Mouse (Mus musculus): ENCODE measurements around the gene Ykt6. TPM values are rescaled to one million over a fixed set of nuclear protein-coding genes. Genes with fewer than 3 reads are reported as not detected.
A peak's percentile ranks its signal among the peaks of the same experiment; 100 is the strongest.

The Ykt6 gene
- polyA plus RNA-seq (2015; fragmentation: Nextera tagmentation; extraction: Ambion mirVana), result 56.2 and 58.1 TPM in 2 replicates

DNA sequence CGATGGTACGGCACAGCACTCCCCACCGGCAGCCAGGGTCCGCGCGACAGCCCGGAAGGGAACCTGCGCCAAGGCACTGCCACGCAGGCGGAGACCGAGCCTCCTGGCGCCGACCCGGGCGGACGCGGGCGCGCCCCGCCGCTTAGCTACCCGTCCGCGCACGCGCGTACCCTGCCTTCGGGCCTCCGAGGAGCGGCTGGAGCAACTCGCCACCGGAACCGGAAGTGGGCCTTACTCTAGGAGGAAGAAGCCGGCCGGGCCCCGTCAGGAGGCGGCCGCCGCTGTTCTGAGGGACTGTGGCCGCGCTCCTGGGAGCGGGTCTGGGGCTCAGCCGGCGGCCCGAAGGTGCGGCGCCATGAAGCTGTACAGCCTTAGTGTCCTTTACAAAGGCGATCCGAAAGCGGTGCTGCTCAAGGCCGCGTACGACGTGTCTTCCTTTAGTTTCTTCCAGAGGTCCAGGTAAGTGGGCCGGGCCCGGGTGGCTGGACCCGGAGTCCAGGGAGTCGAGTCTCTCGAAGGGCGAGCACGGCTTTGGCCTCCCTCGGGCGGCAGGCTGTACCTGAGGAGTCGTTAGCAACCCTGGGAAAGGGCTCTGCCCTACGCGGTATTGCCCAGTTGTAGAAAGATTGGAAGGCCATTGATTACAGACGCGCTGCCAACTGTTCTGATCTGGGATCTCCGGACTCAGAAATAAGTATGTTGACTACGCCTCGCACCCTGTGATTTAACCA, at the start of gene Ykt6:
Gene Ykt6, plus strand, starts transcription at position 148 of the 731 bp plus-strand sequence.
- Histone ChIP-seq H3K4me3 (replicated peaks; ENCODE audit: low read length) (peak within 1 kb of the TSS; percentile 70), H3K4me2 (ENCODE audit: low read depth, low read length) (peak within 1 kb of the TSS; percentile 87), H3K27ac (ENCODE audit: low read length) (peak within 1 kb of the TSS; percentile 97), H3K4me1 (ENCODE audit: control insufficient read depth, insufficient read depth, low read length) (peaks cover 15% of the 10 kb centered on the region), H3K9ac (ENCODE audit: low read length) (peak within 1 kb of the TSS; percentile 84), H3K9me3 (replicated peaks; ENCODE audit: control insufficient read depth, low read length) (no peaks in the 10 kb centered on the region), H3K27me3 (ENCODE audit: control insufficient read depth, insufficient read depth, low read length) (no peaks in the 10 kb centered on the region), H3K36me3 (ENCODE audit: control insufficient read depth, insufficient read depth, low read length) (peaks cover 8% of the 10 kb centered on the region; the same call in 1 of the 2 replicates)
- peak; percentile 96 for ATAC-seq (ENCODE audit: insufficient read depth, low FRiP score)
- WGBS, result under 1% methylated on average over 71 of the region's 71 CpGs

DNA sequence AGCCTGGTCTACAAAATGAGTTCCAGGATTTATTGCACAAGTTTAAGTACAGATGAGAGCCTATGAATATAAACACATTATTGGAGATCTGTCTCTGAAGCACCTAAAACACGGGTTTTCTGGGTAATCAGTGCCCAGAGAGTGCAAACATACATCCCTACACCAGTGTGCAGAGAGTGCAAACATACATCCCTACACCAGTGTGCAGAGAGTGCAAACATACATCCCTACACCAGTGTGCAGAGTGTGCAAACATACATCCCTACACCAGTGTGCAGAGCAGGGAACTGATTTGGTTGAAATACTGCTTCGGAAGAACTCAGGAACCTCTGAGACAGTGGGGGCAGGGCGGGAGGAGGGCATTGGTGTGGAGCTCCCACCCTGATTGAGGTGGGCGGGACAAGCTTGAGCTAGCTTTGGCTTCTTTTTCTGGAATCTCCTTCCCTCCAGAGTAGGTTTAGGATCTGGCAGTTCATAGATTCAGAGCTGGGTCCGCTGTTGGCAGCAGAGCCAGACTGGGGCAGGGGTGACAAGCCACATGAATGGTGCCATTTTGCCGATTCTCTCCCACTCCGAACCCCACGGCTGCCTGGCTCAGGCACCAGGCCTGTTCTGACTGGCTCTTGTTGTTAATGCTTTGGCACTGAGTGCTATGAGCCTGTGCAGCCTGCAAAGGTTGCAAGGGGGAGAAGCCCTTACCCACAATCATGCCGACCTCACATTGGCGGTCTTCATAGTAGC, 49.5 kb upstream of the Ykt6 start:
- Histone ChIP-seq H3K9me3 (replicated peaks; ENCODE audit: control insufficient read depth, low read length) (no peaks in the 10 kb centered on the region), H3K27ac (ENCODE audit: low read length) (no peak overlapping the region), H3K4me1 (ENCODE audit: control insufficient read depth, insufficient read depth, low read length) (peaks cover 14% of the 10 kb centered on the region; the same call in 1 of the 2 replicates), H3K4me2 (ENCODE audit: low read depth, low read length) (no peak overlapping the region), H3K36me3 (ENCODE audit: control insufficient read depth, insufficient read depth, low read length) (no peaks in the 10 kb centered on the region), H3K4me3 (replicated peaks; ENCODE audit: low read length) (no peak overlapping the region), H3K27me3 (ENCODE audit: control insufficient read depth, insufficient read depth, low read length) (no peaks in the 10 kb centered on the region), H3K9ac (ENCODE audit: low read length) (no peak overlapping the region)
- ATAC-seq (ENCODE audit: insufficient read depth, low FRiP score), result no peak
- 75% methylated on average over 10 of the region's 10 CpGs for WGBS

- no peak for ATAC-seq (ENCODE audit: insufficient read depth, low FRiP score)
- H3K4me1 ChIP-seq (ENCODE audit: control insufficient read depth, insufficient read depth, low read length), result peaks cover 4% of the 10 kb centered on the region; the same call in 1 of the 2 replicates
- H3K9me3 ChIP-seq (replicated peaks; ENCODE audit: control insufficient read depth, low read length), result no peaks in the 10 kb centered on the region
- 53% methylated on average over 5 of the region's 5 CpGs for WGBS
- H3K36me3 ChIP-seq (ENCODE audit: control insufficient read depth, insufficient read depth, low read length), result no peaks in the 10 kb centered on the region
- no peaks in the 10 kb centered on the region for H3K27me3 ChIP-seq (ENCODE audit: control insufficient read depth, insufficient read depth, low read length)
- H3K27ac ChIP-seq (ENCODE audit: low read length), result no peak overlapping the region; the same call in 1 of the 2 replicates
- H3K9ac ChIP-seq (ENCODE audit: low read length), result no peak overlapping the region
- no peak overlapping the region for H3K4me3 ChIP-seq (replicated peaks; ENCODE audit: low read length)
- no peak overlapping the region for H3K4me2 ChIP-seq (ENCODE audit: low read depth, low read length)
Measured at GRCm38 (mm10) chr11:5907096-5907495, 48.4 kb upstream of the Ykt6 start.

DNA sequence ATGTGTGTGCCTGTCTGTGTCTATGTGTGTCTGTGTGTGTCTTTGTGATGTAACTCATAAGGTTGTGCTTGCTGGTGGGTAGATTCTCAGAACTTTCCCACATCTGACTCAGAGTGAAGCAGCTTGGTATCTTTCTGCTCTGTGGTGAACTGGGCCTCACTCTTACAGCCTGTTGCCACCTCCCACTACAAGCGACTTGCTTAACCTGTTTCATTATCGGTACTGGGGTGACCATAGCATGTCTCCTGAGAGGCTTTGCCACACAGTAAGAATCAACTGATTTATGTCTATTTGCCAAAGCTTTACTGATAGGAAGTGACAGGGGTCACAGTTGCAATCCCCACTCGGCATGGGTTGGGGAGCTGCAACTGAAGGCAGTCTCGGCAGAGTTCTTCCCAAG, 46.9 kb upstream of the Ykt6 start:
- no peaks in the 10 kb centered on the region for H3K9me3 ChIP-seq (replicated peaks; ENCODE audit: control insufficient read depth, low read length)
- peak; percentile 76; the same call in 1 of the 2 replicates for ATAC-seq (ENCODE audit: insufficient read depth, low FRiP score)
- peak overlapping the region; percentile 80 for H3K27ac ChIP-seq (ENCODE audit: low read length)
- no peaks in the 10 kb centered on the region for H3K36me3 ChIP-seq (ENCODE audit: control insufficient read depth, insufficient read depth, low read length)
- H3K27me3 ChIP-seq (ENCODE audit: control insufficient read depth, insufficient read depth, low read length), result no peaks in the 10 kb centered on the region
- no peaks in the 10 kb centered on the region for H3K4me1 ChIP-seq (ENCODE audit: control insufficient read depth, insufficient read depth, low read length)
- H3K4me3 ChIP-seq (replicated peaks; ENCODE audit: low read length), result no peak overlapping the region
- H3K4me2 ChIP-seq (ENCODE audit: low read depth, low read length), result no peak overlapping the region
- H3K9ac ChIP-seq (ENCODE audit: low read length), result no peak overlapping the region
- 43% methylated on average over 4 of the region's 4 CpGs for WGBS

GRCm38 (mm10) chr11:5912635-5913034, 42.9 kb upstream of the Ykt6 start:
- H3K4me3 ChIP-seq (replicated peaks; ENCODE audit: low read length), result no peak overlapping the region
- H3K27ac ChIP-seq (ENCODE audit: low read length), result no peak overlapping the region
- peak; percentile 51; the same call in 1 of the 2 replicates for ATAC-seq (ENCODE audit: insufficient read depth, low FRiP score)
- H3K36me3 ChIP-seq (ENCODE audit: control insufficient read depth, insufficient read depth, low read length), result no peaks in the 10 kb centered on the region
- 30% methylated on average over 5 of the region's 5 CpGs for WGBS
- H3K4me1 ChIP-seq (ENCODE audit: control insufficient read depth, insufficient read depth, low read length), result no peaks in the 10 kb centered on the region
- no peak overlapping the region for H3K4me2 ChIP-seq (ENCODE audit: low read depth, low read length)
- no peaks in the 10 kb centered on the region for H3K9me3 ChIP-seq (replicated peaks; ENCODE audit: control insufficient read depth, low read length)
- H3K27me3 ChIP-seq (ENCODE audit: control insufficient read depth, insufficient read depth, low read length), result no peaks in the 10 kb centered on the region
- no peak overlapping the region for H3K9ac ChIP-seq (ENCODE audit: low read length)

GRCm38 (mm10) chr11:5913256-5913655, 42.2 kb upstream of the Ykt6 start:
- no peaks in the 10 kb centered on the region for H3K36me3 ChIP-seq (ENCODE audit: control insufficient read depth, insufficient read depth, low read length)
- no peaks in the 10 kb centered on the region for H3K27me3 ChIP-seq (ENCODE audit: control insufficient read depth, insufficient read depth, low read length)
- no peak overlapping the region for H3K27ac ChIP-seq (ENCODE audit: low read length)
- H3K4me2 ChIP-seq (ENCODE audit: low read depth, low read length), result no peak overlapping the region
- no peaks in the 10 kb centered on the region for H3K4me1 ChIP-seq (ENCODE audit: control insufficient read depth, insufficient read depth, low read length)
- H3K9ac ChIP-seq (ENCODE audit: low read length), result no peak overlapping the region
- no peak overlapping the region for H3K4me3 ChIP-seq (replicated peaks; ENCODE audit: low read length)
- H3K9me3 ChIP-seq (replicated peaks; ENCODE audit: control insufficient read depth, low read length), result no peaks in the 10 kb centered on the region
- 62% methylated on average over 8 of the region's 8 CpGs for WGBS
- no peak for ATAC-seq (ENCODE audit: insufficient read depth, low FRiP score)

DNA sequence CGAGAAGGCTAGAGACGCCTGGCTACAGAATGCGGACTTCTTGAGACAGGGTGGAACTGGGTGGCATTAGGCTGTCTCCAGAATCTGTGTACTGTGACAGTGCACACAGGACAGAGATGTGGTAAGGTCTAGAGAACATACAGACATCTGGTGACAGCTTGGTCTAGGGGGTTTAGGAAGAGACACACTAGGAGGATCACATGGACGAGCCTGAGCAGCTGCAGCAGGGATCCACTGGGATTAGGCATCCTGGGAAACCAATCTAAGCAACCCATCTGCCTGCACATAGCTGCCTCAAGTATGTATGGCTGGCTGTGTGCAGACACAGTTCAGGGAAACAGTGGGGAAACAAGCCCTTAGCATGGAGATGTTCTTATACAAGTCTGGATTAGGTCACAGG, 41.6 kb upstream of the Ykt6 start:
- Histone ChIP-seq H3K27ac (ENCODE audit: low read length) (no peak overlapping the region), H3K4me3 (replicated peaks; ENCODE audit: low read length) (no peak overlapping the region), H3K27me3 (ENCODE audit: control insufficient read depth, insufficient read depth, low read length) (no peaks in the 10 kb centered on the region), H3K9me3 (replicated peaks; ENCODE audit: control insufficient read depth, low read length) (no peaks in the 10 kb centered on the region), H3K36me3 (ENCODE audit: control insufficient read depth, insufficient read depth, low read length) (no peaks in the 10 kb centered on the region), H3K9ac (ENCODE audit: low read length) (no peak overlapping the region), H3K4me2 (ENCODE audit: low read depth, low read length) (no peak overlapping the region), H3K4me1 (ENCODE audit: control insufficient read depth, insufficient read depth, low read length) (no peaks in the 10 kb centered on the region)
- WGBS, result 72% methylated on average over 4 of the region's 4 CpGs
- ATAC-seq (ENCODE audit: insufficient read depth, low FRiP score), result no peak

- H3K4me3 ChIP-seq (replicated peaks; ENCODE audit: low read length), result no peak overlapping the region
- no peaks in the 10 kb centered on the region for H3K4me1 ChIP-seq (ENCODE audit: control insufficient read depth, insufficient read depth, low read length)
- no peak overlapping the region for H3K27ac ChIP-seq (ENCODE audit: low read length)
- H3K36me3 ChIP-seq (ENCODE audit: control insufficient read depth, insufficient read depth, low read length), result no peaks in the 10 kb centered on the region
- no peak overlapping the region for H3K9ac ChIP-seq (ENCODE audit: low read length)
- 58% methylated on average over 5 of the region's 5 CpGs for WGBS
- ATAC-seq (ENCODE audit: insufficient read depth, low FRiP score), result no peak
- no peak overlapping the region for H3K4me2 ChIP-seq (ENCODE audit: low read depth, low read length)
- H3K27me3 ChIP-seq (ENCODE audit: control insufficient read depth, insufficient read depth, low read length), result no peaks in the 10 kb centered on the region
- H3K9me3 ChIP-seq (replicated peaks; ENCODE audit: control insufficient read depth, low read length), result no peaks in the 10 kb centered on the region
Measured at GRCm38 (mm10) chr11:5914940-5915339, 40.6 kb upstream of the Ykt6 start.
